Mouse (Mus musculus): ENCODE data around the gene Calhm1.

- TF ChIP-seq CTCF (conservative IDR thresholded peaks at IDR 0.05; ENCODE audit: low read length) (no peak), POU5F1 (IDR thresholded peaks at IDR 0.05; ENCODE audit: borderline replicate concordance, low read length) (no peak)
Observed at GRCm38 (mm10) chr19:47118634-47119033, 25.4 kb downstream of the Calhm1 start.

Data from E14TG2a.4 (cell line).